Mouse (Mus musculus) kidney, adult 2 months (tissue): ENCODE data around the gene Arpc2.

ENCODE experiments used
- CTCF ChIP-seq: fragments of 200-500 bp; conservative IDR thresholded peaks from 2 replicates; pipeline ENCODE4 v1.5.1; 2011; ENCODE audit warnings: low read depth, mild to moderate bottlenecking, control low read depth, low read length, moderate library complexity, mixed read lengths; ENCODE audit not compliant: insufficient read depth, insufficient read length
- POLR2A ChIP-seq: fragments of 200-500 bp; IDR thresholded peaks from one replicate; pipeline ENCODE4 v1.6.1; 2011; ENCODE audit warnings: low read depth, low read length, control low read depth

GRCm38 (mm10) chr1:74236590-74237317 lies 870 bp downstream of the Arpc2 start:
- TF ChIP-seq POLR2A (no peak), CTCF (no peak)
